Mouse (Mus musculus) gastrocnemius, adult 2 months (tissue): ENCODE results near the gene 4930442H23Rik. TPM values are rescaled to one million over a fixed set of nuclear protein-coding genes. Genes with fewer than 3 reads are reported as not detected.
A peak's percentile ranks its signal among the peaks of the same experiment; 100 is the strongest.

Experiments used
- DNase-seq: peaks from one replicate; pipeline ENCODE4 v3.0.0; 2022
- H3K27ac ChIP-seq: fragments of 200-600 bp; 2 replicates; pipeline ENCODE4 v1.8.1; 2022; ENCODE audit warnings: mild to moderate bottlenecking
- H3K4me3 ChIP-seq: fragments of 200-600 bp; 2 replicates; pipeline ENCODE4 v1.8.1; 2022; ENCODE audit warnings: mild to moderate bottlenecking, moderate library complexity
- CTCF ChIP-seq: fragments of 200-600 bp; IDR thresholded peaks from 2 replicates; pipeline ENCODE4 v1.8.1; 2022; ENCODE audit warnings: antibody characterized with exemption, mild to moderate bottlenecking, moderate library complexity
- intact Hi-C: fragments of 180-260 bp; cut with DNase I; formaldehyde crosslinking; loops from one replicate; pipeline ENCODE4 v1.15.1; 2025
- total RNA-seq, 2 experiments: library from RNA; stranded (reverse); gene quantifications; 2 replicates each; pipeline ENCODE4 v1.2.3; 2021

4930442H23Rik gene
- total RNA-seq, 2 experiments from 2014 or later, result not detected

DNA sequence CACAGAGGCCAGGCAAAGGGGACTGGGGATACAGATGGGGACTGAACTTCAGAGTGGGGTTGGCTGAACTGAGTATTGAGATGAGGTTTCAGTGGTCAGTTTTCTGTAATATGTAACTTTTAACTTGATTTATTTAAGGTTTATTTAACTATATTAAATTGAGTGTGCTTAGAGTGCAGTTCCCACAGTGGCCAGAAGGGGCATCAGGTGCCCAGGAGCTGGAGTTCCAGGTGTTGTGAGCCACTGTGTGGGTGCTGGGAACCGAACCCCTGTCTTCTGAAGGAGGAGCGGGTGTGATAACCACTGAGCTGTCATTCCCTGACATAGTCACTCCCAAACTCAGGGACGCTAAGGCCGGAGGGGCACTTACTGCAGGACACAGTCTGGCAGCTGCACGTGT is 26.5 kb upstream of the 4930442H23Rik start:
- H3K27ac ChIP-seq, result no peak overlapping the region
- H3K4me3 ChIP-seq, result no peak overlapping the region
- intact Hi-C loops, result no loop called here
- DNase-seq, result peak; percentile 47
- TF ChIP-seq CTCF, result peak; percentile 56

DNA sequence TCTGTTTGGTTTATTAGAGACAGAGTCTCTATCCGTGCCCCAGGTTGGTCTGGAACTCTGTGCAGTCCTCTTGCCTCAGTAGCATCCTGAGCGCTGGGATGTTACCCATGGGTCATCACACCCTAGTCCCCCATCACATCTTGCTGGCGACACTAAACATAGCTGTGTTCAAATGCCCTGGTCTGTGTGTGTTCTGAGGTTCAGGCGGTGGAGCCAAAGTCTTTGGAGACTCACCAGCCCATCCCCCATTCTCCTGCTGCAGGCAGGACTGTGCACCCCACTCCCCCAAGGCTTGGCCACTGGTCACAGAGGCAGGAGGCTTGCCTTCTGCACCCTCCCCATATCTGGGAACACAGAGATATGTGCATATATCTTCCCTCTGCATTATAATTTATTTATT is 20.5 kb upstream of the 4930442H23Rik start:
- intact Hi-C loops, result no loop called here
- no peak overlapping the region for H3K4me3 ChIP-seq
- TF ChIP-seq CTCF, result no peak
- DNase-seq, result peak; percentile 50
- peak overlapping the region; percentile 99 for H3K27ac ChIP-seq

DNA sequence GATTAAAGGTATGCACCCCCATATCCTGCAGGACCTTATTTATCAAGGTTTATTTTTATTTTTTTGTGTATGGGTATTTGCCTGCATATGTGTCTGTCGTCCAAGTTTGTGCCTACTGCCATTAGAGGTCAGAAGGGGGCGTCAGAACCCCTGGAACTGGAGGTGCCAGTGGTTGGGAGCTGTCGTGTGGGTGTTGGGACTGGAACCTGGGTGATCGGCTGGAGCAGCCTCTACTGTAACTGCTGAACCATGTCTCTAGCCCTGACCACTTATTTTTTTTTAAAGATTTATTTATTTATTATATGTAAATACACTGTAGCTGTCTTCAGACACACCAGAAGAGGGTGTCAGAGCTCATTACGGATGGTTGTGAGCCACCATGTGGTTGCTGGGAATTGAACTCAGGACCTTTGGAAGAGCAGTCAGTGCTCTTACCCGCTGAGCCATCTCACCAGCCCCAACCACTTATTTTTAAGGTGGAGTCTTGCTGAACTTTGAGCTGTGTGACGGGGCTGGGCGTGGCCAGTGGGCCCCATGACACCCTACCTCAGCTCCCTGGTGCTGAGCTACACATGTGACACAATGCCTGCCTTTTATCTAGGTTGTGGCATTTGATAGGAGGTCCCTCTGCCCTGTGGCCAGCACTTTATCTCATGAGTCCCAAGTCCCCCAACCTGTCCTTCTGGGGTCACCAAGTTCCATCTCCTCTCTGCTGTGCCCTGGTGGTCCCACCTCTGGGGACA is 19.5 kb upstream of the 4930442H23Rik start:
- intact Hi-C loops, result no loop called here
- peak overlapping the region; percentile 51 for H3K4me3 ChIP-seq
- H3K27ac ChIP-seq, result peak overlapping the region; percentile 99
- TF ChIP-seq CTCF, result 0 out of 2 replicates have a peak, but pooled peaks have one; percentile 2
- DNase-seq, result peak; percentile 33

DNA sequence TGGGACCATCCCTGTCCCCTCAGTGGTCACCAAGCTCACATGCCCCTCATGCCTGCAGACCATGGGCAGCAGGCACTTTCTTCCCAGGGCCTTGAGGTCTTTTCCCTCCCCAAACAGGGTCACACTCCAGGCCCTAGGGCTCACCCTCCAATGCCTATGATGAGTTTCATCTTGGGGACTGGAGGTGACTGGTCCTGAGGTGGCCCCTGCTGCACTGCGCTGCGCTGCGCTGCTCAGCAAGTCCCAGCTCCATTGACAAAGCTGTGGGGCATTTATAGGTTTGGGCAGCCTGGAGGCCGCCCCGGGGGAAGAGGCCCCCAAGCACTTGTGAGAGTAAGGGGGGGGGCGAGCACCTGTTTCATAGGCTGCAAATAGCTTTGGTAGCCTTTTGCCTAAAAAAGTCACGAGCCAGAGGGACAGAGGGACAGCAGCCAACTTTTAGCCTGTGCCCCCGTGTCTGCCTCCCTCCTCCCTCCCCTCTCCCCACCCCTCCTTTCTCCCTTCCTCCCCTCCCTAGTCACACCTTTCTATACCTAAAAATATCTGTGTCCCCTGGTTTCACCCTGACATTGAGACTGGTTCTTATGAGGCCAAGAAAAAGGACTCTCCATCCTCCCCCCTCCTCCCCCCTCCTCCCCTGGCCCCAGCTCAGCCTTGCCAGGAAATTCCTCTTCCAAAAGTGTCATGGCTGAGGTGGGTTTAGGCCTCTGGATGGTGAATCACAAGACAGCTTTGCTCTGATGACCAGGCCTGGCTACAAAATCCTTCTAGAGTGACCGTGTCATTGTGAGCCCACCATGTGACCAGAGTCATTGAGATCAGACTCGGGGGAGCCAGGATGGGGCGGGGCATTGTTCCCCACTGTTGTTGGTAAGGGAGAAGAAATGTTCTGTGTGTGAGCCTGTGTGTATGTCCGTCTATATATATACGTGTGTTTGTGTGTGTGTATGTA is 18.4 kb upstream of the 4930442H23Rik start, which contains the start of gene Nmrk2:
TSS of gene Nmrk2 (minus strand) at position 245 of the 952 bp plus-strand sequence.
- intact Hi-C loops, result no loop called here
- peak within 1 kb of the TSS; percentile 86 for H3K4me3 ChIP-seq
- DNase-seq, result peak; percentile 89
- TF ChIP-seq CTCF, result no peak
- H3K27ac ChIP-seq, result peak within 1 kb of the TSS; percentile 99

DNA sequence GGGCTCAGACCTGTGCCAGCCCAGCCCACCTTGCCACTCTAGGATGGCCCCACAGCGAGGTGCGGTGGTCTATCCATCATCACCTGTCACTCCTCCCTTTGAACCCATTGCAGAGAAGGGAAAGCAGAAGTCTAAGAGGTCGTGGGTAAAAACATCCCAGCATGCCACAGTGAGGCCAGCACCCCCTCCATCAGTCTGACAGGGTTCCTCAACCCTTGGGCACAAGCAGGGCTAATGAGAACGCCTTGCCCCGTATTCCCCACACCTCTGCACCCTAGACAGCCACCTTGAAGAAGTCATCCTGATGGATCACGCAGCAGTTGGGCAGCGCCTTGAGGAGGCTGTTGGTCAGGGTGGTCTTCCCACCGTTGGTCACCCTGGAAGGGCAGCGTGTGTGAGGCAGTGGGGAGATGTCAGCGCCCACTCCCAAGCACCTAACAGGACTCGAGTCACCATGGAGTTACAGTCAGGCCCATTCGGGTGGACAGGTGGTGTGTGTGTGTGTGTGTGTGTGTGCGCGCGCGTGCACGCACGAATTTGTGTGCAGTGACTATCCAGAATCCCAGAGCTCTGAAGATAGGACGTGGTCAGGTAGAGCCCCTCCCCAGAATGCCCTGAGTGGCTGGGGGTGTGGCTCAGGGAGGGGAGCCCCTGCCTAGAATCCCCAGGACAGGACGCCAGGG is 17.1 kb upstream of the 4930442H23Rik start:
- peak overlapping the region; percentile 86 for H3K4me3 ChIP-seq
- no peak for TF ChIP-seq CTCF
- DNase-seq, result peak; percentile 57

DNA sequence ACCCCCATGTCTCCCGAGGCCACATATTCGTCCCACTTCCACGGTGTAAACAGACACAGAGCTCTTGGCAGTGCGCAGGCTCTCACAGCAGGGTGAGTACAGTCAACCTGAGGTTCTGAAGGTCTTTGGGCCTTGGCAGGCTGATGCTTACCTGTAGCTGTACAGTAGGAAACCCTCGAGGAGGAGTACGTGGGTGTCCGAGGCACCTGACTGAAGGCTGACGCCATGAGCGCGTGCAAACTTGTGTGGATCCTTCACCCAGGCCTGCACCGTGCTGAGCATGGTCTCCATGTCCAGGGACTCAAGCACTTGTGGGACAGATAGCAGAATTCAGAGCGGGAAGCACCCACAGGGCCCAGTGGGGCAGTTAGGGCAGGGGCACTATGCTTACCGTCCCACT is 16.5 kb upstream of the 4930442H23Rik start:
- peak; percentile 54 for DNase-seq
- H3K4me3 ChIP-seq, result peak overlapping the region; percentile 86
- H3K27ac ChIP-seq, result peak overlapping the region; percentile 99
- intact Hi-C loops, result no loop called here
- TF ChIP-seq CTCF, result no peak

More for the DNA sequence above, 17.1 kb upstream of the 4930442H23Rik start:
- intact Hi-C loops, result no loop called here
- peak overlapping the region; percentile 99 for H3K27ac ChIP-seq

DNA sequence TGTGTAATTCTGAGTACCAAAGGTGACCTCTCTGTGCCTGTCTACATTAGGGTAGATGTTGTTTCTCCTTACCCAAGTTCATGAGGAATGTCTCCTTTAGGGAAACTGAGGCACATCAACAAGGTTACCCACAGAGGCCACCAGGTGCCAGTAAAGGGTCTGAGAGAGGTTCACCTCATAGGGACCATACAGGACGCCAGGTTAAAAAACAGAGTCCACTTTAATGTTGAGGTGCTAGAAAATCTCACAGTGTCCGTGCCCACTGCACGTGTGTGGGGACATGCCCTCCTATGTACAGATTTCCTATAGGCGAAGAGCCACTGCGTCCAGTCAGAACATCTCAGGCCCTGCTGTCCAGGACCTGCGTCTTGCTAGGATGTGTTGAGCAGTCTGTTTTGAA is 15.3 kb upstream of the 4930442H23Rik start:
- no peak for DNase-seq
- Histone ChIP-seq H3K27ac (peak overlapping the region; percentile 99), H3K4me3 (peak overlapping the region; percentile 86)
- no peak; the same call in 1 of the 2 replicates for TF ChIP-seq CTCF
- intact Hi-C loops, result loop anchor here (1.0 kb wide), 1 partner anchor 18 kb away; no protein-coding TSS in a partner anchor

DNA sequence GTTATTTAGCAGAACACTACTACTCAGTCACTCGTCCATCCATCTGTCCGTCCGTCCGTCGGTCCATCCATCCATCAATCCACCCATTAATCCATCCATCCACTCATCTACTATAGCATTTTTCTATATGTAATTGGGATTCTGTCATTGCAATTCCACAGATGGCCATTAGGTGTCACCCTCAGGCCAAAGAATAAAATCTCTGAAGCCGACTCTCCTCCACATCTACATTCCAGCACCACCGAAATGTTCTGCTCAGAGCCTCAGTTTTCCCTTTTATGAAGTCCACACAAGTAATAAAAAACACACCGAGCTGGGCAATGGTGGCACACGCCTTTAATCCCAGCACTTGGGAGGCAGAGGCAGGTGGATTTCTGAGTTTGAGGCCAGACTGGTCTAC is 14.6 kb upstream of the 4930442H23Rik start:
- peak overlapping the region; percentile 99 for H3K27ac ChIP-seq
- peak; percentile 84 for TF ChIP-seq CTCF
- DNase-seq, result peak; percentile 47
- intact Hi-C loops, result no loop called here
- H3K4me3 ChIP-seq, result peak overlapping the region; percentile 86

DNA sequence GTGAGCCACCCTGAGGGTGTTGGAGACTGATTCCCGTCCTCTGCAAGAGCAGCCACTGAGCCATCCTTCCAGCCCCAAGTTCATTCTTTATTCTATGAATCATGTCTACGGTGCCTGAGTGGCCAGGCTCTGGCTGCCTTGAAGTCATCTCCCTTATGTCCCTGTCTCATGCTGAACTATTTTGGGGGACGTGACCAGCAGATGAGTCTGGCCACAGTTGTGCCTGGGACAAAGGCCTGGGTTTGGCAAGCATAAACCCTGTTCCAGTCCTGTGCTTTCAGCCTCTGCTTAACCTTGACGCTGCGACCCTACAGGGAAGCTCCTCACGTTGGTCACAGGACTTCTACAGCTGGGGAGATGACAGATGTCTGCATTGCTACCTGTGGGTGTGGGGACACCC is 13.7 kb upstream of the 4930442H23Rik start:
- H3K4me3 ChIP-seq, result peak overlapping the region; percentile 86
- TF ChIP-seq CTCF, result no peak
- peak overlapping the region; percentile 99 for H3K27ac ChIP-seq
- DNase-seq, result peak; percentile 66
- intact Hi-C loops, result no loop called here

DNA sequence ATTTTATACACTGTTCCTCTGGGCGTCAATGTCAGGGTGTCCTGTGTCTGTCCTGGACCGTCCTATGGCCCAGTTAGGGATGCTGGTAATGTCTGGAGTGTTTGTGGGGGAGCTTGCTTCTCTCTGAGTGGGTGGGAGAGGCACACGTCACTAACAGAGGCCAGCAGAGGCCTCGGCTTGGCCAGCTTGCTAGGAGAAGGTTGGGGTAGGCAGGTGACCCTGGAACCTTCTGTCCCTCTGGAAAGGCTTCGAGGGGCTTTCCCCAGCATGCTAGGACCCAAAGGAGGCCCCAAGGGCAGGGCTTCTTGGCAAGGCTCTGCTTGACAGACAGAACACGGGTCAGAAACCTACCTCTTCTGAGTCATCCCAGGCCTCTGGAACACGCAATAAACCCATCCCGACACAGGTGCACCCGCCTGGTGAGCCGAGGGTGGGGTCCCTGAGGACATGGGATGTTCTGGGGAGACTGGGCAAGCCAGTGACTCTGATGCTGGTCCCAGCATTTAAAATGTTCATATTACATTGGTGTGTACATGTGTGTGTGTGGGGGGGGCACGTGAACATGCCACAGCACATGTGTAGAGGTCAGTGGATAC is 12.9 kb upstream of the 4930442H23Rik start:
- H3K4me3 ChIP-seq, result peak overlapping the region; percentile 86
- intact Hi-C loops, result no loop called here
- TF ChIP-seq CTCF, result no peak
- peak overlapping the region; percentile 99 for H3K27ac ChIP-seq
- DNase-seq, result peak; percentile 76

DNA sequence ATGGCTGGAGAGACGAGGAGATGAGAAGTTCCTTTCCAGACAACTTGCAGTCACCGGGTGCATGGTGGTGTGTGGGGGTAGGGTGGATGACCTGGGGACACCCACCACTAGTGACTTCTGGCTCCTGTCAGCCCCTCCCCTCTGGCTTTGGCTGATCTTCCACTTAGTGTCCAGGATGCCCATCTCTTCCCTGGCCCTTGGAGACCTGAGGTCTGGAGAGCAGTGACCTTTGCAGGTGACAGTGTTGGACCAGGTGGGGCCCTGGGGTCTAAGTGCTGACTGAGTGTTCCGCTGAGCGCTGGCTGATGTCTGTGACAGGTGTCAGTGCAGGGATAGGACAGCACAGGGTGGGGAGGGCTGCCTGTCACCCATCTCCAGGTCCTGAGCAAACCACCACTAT is 11.7 kb upstream of the 4930442H23Rik start:
- intact Hi-C loops, result no loop called here
- TF ChIP-seq CTCF, result no peak
- peak; percentile 89 for DNase-seq
- Histone ChIP-seq H3K27ac (peak overlapping the region; percentile 99), H3K4me3 (peak overlapping the region; percentile 86)
